Mouse (Mus musculus) liver, embryonic 16.5 days (tissue): Measurements from ENCODE around the gene Arl2bp. TPM values are rescaled to one million over a fixed set of nuclear protein-coding genes. Genes with fewer than 3 reads are reported as not detected.

Source experiments
- ATAC-seq: fragments of 200-750 bp; cut with Nextera tagmentation; 2 replicates; pipeline ENCODE4 v1.8.0; 2017; ENCODE audit warnings: low read depth, mild to moderate bottlenecking, moderate number of reproducible peaks, moderate library complexity
- H3K27ac ChIP-seq: fragments of 300-500 bp; sonication (generic); 2 replicates; pipeline ENCODE4 v1.5.1; 2014; ENCODE audit warnings: mild to moderate bottlenecking, low read length
- H3K27me3 ChIP-seq: fragments of 300-500 bp; sonication (generic); 2 replicates; pipeline ENCODE4 v1.6.1; 2014; ENCODE audit warnings: low read depth, low read length, mixed read lengths; ENCODE audit not compliant: control insufficient read depth, insufficient read depth
- H3K36me3 ChIP-seq: fragments of 300-500 bp; sonication (generic); 2 replicates; pipeline ENCODE4 v1.6.1; 2014; ENCODE audit warnings: mild to moderate bottlenecking; ENCODE audit not compliant: control insufficient read depth, insufficient read depth
- H3K4me1 ChIP-seq: fragments of 300-500 bp; sonication (generic); 2 replicates; pipeline ENCODE4 v1.6.1; 2014; ENCODE audit warnings: low read depth, low read length, mixed read lengths; ENCODE audit not compliant: control insufficient read depth
- H3K4me2 ChIP-seq: fragments of 300-500 bp; sonication (generic); 2 replicates; pipeline ENCODE4 v1.6.1; 2014; ENCODE audit warnings: low read depth, low read length, mixed read lengths
- H3K4me3 ChIP-seq: fragments of 300-500 bp; sonication (generic); 2 replicates; pipeline ENCODE4 v1.5.1; 2014; ENCODE audit warnings: low read depth, mild to moderate bottlenecking, low read length
- H3K9ac ChIP-seq: fragments of 300-500 bp; sonication (generic); 2 replicates; pipeline ENCODE4 v1.6.1; 2014; ENCODE audit warnings: low read depth, low read length
- H3K9me3 ChIP-seq: fragments of 300-500 bp; sonication (generic); replicated peaks from 2 replicates; pipeline ENCODE4 v1.6.1; 2016; ENCODE audit warnings: low read length; ENCODE audit not compliant: control insufficient read depth
- WGBS: fragments of 180-500 bp; shearing (Covaris S2); extraction: QIAGEN DNeasy Blood & Tissue Kit; methylation state at CpG from one replicate; pipeline ENCODE4 v1.1.7; 2014; ENCODE audit not compliant: insufficient replicate concordance; 5-methylcytosine and 5-hydroxymethylcytosine counted together
- polyA plus RNA-seq: library from polyadenylated mRNA; unstranded; fragments of >200 nt; fragmentation: Nextera tagmentation; extraction: Ambion mirVana; gene quantifications from 2 replicates; pipeline ENCODE4 v1.2.1, GENCODE M21; 2015

The Arl2bp gene
- polyA plus RNA-seq, 1 experiment from 2014 or later = 19.5 TPM

- Histone ChIP-seq H3K4me1 (no peaks in the 10 kb centered on the region; the same call in 1 of the 2 replicates), H3K9ac (no peak overlapping the region), H3K36me3 (no peaks in the 10 kb centered on the region), H3K27ac (no peak overlapping the region), H3K4me2 (no peak overlapping the region), H3K9me3 (no peaks in the 10 kb centered on the region), H3K4me3 (no peak overlapping the region), H3K27me3 (peaks cover 6% of the 10 kb centered on the region)
- no peak for ATAC-seq
- WGBS = 15% methylated on average over 5 of the region's 5 CpGs
Observed at GRCm38 (mm10) chr8:94711160-94711718, 44.8 kb downstream of the Arl2bp start.

GRCm38 (mm10) chr8:94714556-94714955, 48.2 kb downstream of the Arl2bp start:
- no peak for ATAC-seq
- Histone ChIP-seq H3K4me3 (no peak overlapping the region), H3K36me3 (no peaks in the 10 kb centered on the region), H3K9me3 (no peaks in the 10 kb centered on the region), H3K27ac (no peak overlapping the region), H3K4me2 (no peak overlapping the region), H3K9ac (no peak overlapping the region), H3K27me3 (peaks cover 9% of the 10 kb centered on the region), H3K4me1 (no peaks in the 10 kb centered on the region)
- WGBS = 51% methylated on average over 5 of the region's 5 CpGs

GRCm38 (mm10) chr8:94715871-94716270, 49.5 kb downstream of the Arl2bp start:
- 67% methylated on average over 3 of the region's 3 CpGs for whole genome bisulfite sequencing
- ATAC-seq = no peak
- H3K27me3 ChIP-seq = peaks cover 11% of the 10 kb centered on the region
- no peak overlapping the region for H3K9ac ChIP-seq
- no peak overlapping the region for H3K4me3 ChIP-seq
- H3K4me1 ChIP-seq = no peaks in the 10 kb centered on the region
- no peak overlapping the region for H3K27ac ChIP-seq
- no peak overlapping the region for H3K4me2 ChIP-seq
- no peaks in the 10 kb centered on the region for H3K9me3 ChIP-seq
- no peaks in the 10 kb centered on the region for H3K36me3 ChIP-seq

- no peak overlapping the region for H3K4me2 ChIP-seq
- H3K9ac ChIP-seq = no peak overlapping the region
- H3K27ac ChIP-seq = no peak overlapping the region
- H3K9me3 ChIP-seq = no peaks in the 10 kb centered on the region
- no peaks in the 10 kb centered on the region for H3K4me1 ChIP-seq
- 47% methylated on average over 1 of the region's 1 CpGs for WGBS
- H3K4me3 ChIP-seq = no peak overlapping the region
- H3K36me3 ChIP-seq = no peaks in the 10 kb centered on the region
- H3K27me3 ChIP-seq = peaks cover 11% of the 10 kb centered on the region
- ATAC-seq = no peak
Observed at GRCm38 (mm10) chr8:94716841-94717240, 50.4 kb downstream of the Arl2bp start.

Other genes with a start within 250 kb of the Arl2bp start
- gene Nlrc5, start 232.2 kb upstream of the Arl2bp start, polyA plus RNA-seq = 0.19 and 0.47 TPM in 2 replicates
- 2.2 and 2.5 TPM in 2 replicates for gene Cpne2, start 133.6 kb upstream of the Arl2bp start, polyA plus RNA-seq
- gene Rspry1, start 64.7 kb upstream of the Arl2bp start, polyA plus RNA-seq = 14.4 TPM in 2 replicates
- gene Fam192a, start 64.6 kb upstream of the Arl2bp start, polyA plus RNA-seq = 24.6 and 26.2 TPM in 2 replicates
- 0.42 and 0.96 TPM in 2 replicates for gene Pllp, start 29.7 kb downstream of the Arl2bp start, polyA plus RNA-seq
- gene Ccl22, start 79.0 kb downstream of the Arl2bp start, polyA plus RNA-seq = 0.27 and 0.37 TPM in 2 replicates
- 0.47 and 0.71 TPM in 2 replicates for gene Cx3cl1, start 105.4 kb downstream of the Arl2bp start, polyA plus RNA-seq
- gene Ccl17, start 143.9 kb downstream of the Arl2bp start, polyA plus RNA-seq = not detected in 2 replicates
- 55.3 and 61.8 TPM in 2 replicates for gene Coq9, start 171.7 kb downstream of the Arl2bp start, polyA plus RNA-seq
- 37.5 TPM in 2 replicates for gene Ciapin1, start 171.8 kb downstream of the Arl2bp start, polyA plus RNA-seq
- 65.7 and 67.0 TPM in 2 replicates for gene Polr2c, start 190.8 kb downstream of the Arl2bp start, polyA plus RNA-seq
- 7.8 and 9.4 TPM in 2 replicates for gene Dok4, start 209.7 kb downstream of the Arl2bp start, polyA plus RNA-seq